Mouse (Mus musculus) erythroblast, embryonic 14.5 days (primary cell): ENCODE results near the gene Oaz1.

Experiments
- GATA1 ChIP-seq: IDR thresholded peaks from 2 replicates; pipeline ENCODE4 v1.6.1; 2012; ENCODE audit warnings: low read length, inconsistent platforms, mixed read lengths
- TAL1 ChIP-seq: IDR thresholded peaks from 3 replicates; pipeline ENCODE4 v1.6.1; 2012; ENCODE audit warnings: low read length, inconsistent platforms, mixed read lengths

GRCm38 (mm10) chr10:80829359-80830278 lies 3.2 kb downstream of the Oaz1 start:
- no peak for TF ChIP-seq GATA1
- no peak for TF ChIP-seq TAL1
